Mouse (Mus musculus) liver, embryonic 14.5 days (tissue): Measurements from ENCODE around the gene Zfand2b.

ENCODE experiments used
- CTCF ChIP-seq: IDR thresholded peaks from 2 replicates; pipeline ENCODE4 v1.5.1; 2016; ENCODE audit warnings: antibody characterized with exemption, low read depth, control low read depth
- EP300 ChIP-seq: IDR thresholded peaks from 2 replicates; pipeline ENCODE4 v1.6.1; 2016; ENCODE audit warnings: antibody characterized with exemption, low read depth

GRCm38 (mm10) chr1:75136293-75136692 is 32.2 kb upstream of the Zfand2b start:
- TF ChIP-seq CTCF (no peak), EP300 (no peak)
